Mouse (Mus musculus) heart, adult 2 months (tissue): ENCODE measurements around the gene H2-M9. TPM values are rescaled to one million over a fixed set of nuclear protein-coding genes. Genes with fewer than 3 reads are reported as not detected.

Experiments
- DNase-seq, 2 experiments: peaks; one replicate each; pipeline ENCODE4 v3.0.0; 2021
- H3K27ac ChIP-seq: fragments of 200-600 bp; 2 replicates; pipeline ENCODE4 v1.8.1; 2022
- H3K27me3 ChIP-seq: fragments of 200-500 bp; 2 replicates; pipeline ENCODE4 v1.6.1; 2012; ENCODE audit warnings: mild to moderate bottlenecking, low read length, inconsistent platforms, mixed read lengths; ENCODE audit not compliant: control insufficient read depth, insufficient read depth
- H3K36me3 ChIP-seq: fragments of 200-500 bp; 2 replicates; pipeline ENCODE4 v1.6.1; 2012; ENCODE audit warnings: low read length, inconsistent platforms; ENCODE audit not compliant: control insufficient read depth, insufficient read depth
- H3K4me1 ChIP-seq: fragments of 200-500 bp; 2 replicates; pipeline ENCODE4 v1.6.1; 2011; ENCODE audit warnings: low read length; ENCODE audit not compliant: control insufficient read depth, insufficient read depth
- H3K4me3 ChIP-seq: fragments of 200-600 bp; 2 replicates; pipeline ENCODE4 v1.8.1; 2022
- H3K79me2 ChIP-seq: fragments of 200-500 bp; replicated peaks from 2 replicates; pipeline ENCODE4 v1.6.1; 2012; ENCODE audit warnings: mild to moderate bottlenecking, inconsistent platforms, low read length, moderate library complexity, mixed read lengths; ENCODE audit not compliant: control insufficient read depth, insufficient read depth
- H3K9ac ChIP-seq: fragments of 200-500 bp; 2 replicates; pipeline ENCODE4 v1.6.1; 2012; ENCODE audit warnings: low read depth, mild to moderate bottlenecking, control low read depth, inconsistent platforms, low read length, mixed read lengths
- CTCF ChIP-seq: fragments of 200-600 bp; IDR thresholded peaks from 2 replicates; pipeline ENCODE4 v1.8.1; 2022; ENCODE audit warnings: antibody characterized with exemption, mild to moderate bottlenecking, moderate library complexity
- EP300 ChIP-seq: fragments of 200-500 bp; IDR thresholded peaks from 2 replicates; pipeline ENCODE4 v1.6.1; 2011; ENCODE audit warnings: low read depth, low read length, control low read depth; ENCODE audit not compliant: insufficient read depth
- POLR2A ChIP-seq: fragments of 200-500 bp; IDR thresholded peaks from 2 replicates; pipeline ENCODE4 v1.6.1; 2011; ENCODE audit warnings: mild to moderate bottlenecking, low read depth, low read length, control low read depth; ENCODE audit not compliant: insufficient read depth
- WGBS: fragments of 180-500 bp; shearing (Covaris S2); methylation state at CpG from one replicate; pipeline ENCODE4 v1.1.7; 2018; 5-methylcytosine and 5-hydroxymethylcytosine counted together
- intact Hi-C: fragments of 180-260 bp; cut with DNase I; formaldehyde crosslinking; loops from one replicate; pipeline ENCODE4 v1.15.1; 2025
- long read RNA-seq: library from polyadenylated mRNA; stranded (forward); transcript quantifications from one replicate; pipeline ENCODE4 v2.0.0, GENCODE M21; 2021
- polyA plus RNA-seq: library from polyadenylated mRNA; depleted of rRNA; stranded (reverse); fragments of >200 nt; gene quantifications from 2 replicates; pipeline ENCODE4 v1.2.3, GENCODE M21; 2012; rRNA removed
- total RNA-seq, 2 experiments: library from RNA; stranded (reverse); gene quantifications; 2 replicates each; pipeline ENCODE4 v1.2.3; 2021

The H2-M9 gene
- total RNA-seq (not detected), polyA plus RNA-seq (0.20 TPM in 1 of 2 replicates, not detected in the other)
- long read RNA-seq = 0 reads

DNA sequence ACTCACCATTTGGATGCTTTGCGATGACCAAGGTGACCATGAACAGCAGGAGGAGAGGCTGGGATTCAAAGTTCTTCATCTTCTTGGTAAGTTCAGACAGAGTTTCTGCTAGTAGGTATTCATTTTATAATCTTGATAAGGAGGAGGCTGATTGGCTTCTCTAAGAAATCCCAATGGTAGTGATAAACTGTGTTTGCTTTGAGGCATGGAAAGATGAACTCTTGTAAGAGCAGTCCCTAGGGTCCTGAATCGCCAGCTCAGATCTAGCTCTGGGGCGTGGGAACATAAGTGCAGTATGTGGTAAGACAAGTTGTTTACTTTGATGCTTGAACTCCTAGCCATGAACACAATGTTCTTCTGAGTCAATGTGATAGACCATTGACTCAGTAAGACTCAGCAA is at the start of gene H2-M9:
TSS of gene H2-M9 (minus strand) at position 101 of the 400 bp plus-strand sequence.
- WGBS = 78% methylated on average over 3 of the region's 3 CpGs

DNA sequence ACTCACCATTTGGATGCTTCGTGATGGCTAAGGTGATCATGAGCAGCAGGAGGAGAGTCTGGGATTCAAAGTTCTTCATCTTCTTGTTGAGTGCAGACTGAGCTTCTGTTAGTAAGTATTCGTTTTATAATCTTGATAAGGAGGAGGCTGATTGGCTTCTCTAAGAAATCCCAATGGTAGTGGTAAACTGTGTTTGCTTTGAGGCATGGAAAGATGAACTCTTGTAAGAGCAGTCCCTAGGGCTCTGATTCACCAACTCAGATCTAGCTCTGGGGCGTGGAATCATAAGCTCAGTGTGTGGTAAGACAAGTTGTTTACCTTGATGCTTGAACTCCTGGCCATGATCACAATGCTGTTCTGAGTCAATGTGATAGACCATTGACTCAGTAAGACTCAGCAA is 29.7 kb upstream of the H2-M9 start, which contains the start of gene H2-M1:
TSS of gene H2-M1 (minus strand) at position 101 of the 400 bp plus-strand sequence.
- H3K27ac ChIP-seq = no peak within 1 kb of the TSS
- no peak within 1 kb of the TSS for H3K4me3 ChIP-seq
- intact Hi-C loops = no loop called here
- TF ChIP-seq POLR2A (no peak), CTCF (no peak), EP300 (no peak)
- no peak for DNase-seq
- no peaks in the 10 kb centered on the region for H3K4me1 ChIP-seq
- H3K9ac ChIP-seq = no peak within 1 kb of the TSS
- 50% methylated on average over 3 of the region's 3 CpGs for WGBS
- no peaks in the 10 kb centered on the region for H3K27me3 ChIP-seq
- H3K36me3 ChIP-seq = no peaks in the 10 kb centered on the region
- no peaks in the 10 kb centered on the region for H3K79me2 ChIP-seq

More for the DNA sequence above, at the start of gene H2-M9:
- Histone ChIP-seq H3K4me1 (no peaks in the 10 kb centered on the region), H3K79me2 (no peaks in the 10 kb centered on the region), H3K4me3 (no peak within 1 kb of the TSS), H3K27ac (no peak within 1 kb of the TSS), H3K27me3 (no peaks in the 10 kb centered on the region), H3K36me3 (no peaks in the 10 kb centered on the region), H3K9ac (no peak within 1 kb of the TSS)
- no peak for DNase-seq
- TF ChIP-seq EP300 (no peak), CTCF (no peak), POLR2A (no peak)
- intact Hi-C loops = no loop called here

Other genes starting within 250 kb of the H2-M9 start
- gene H2-M10.4, start 180.3 kb downstream of the H2-M9 start, total RNA-seq = not detected
- gene H2-M10.4, start 180.3 kb downstream of the H2-M9 start, polyA plus RNA-seq = not detected in 2 replicates
- gene H2-M11, start 95.6 kb downstream of the H2-M9 start, total RNA-seq = not detected
- gene H2-M11, start 95.6 kb downstream of the H2-M9 start, polyA plus RNA-seq = not detected in 2 replicates
- not detected for gene H2-M1, start 29.6 kb upstream of the H2-M9 start, total RNA-seq
- not detected in 2 replicates for gene H2-M1, start 29.6 kb upstream of the H2-M9 start, polyA plus RNA-seq
- gene H2-M10.5, start 130.2 kb upstream of the H2-M9 start, total RNA-seq = not detected
- gene H2-M10.5, start 130.2 kb upstream of the H2-M9 start, polyA plus RNA-seq = not detected in 2 replicates
- gene H2-M10.6, start 169.5 kb upstream of the H2-M9 start, total RNA-seq = not detected
- not detected in 2 replicates for gene H2-M10.6, start 169.5 kb upstream of the H2-M9 start, polyA plus RNA-seq
- 10 to 100 TPM; 19.1 to 19.3 TPM for gene Trim26, start 194.5 kb upstream of the H2-M9 start, total RNA-seq
- 17.0 and 21.7 TPM in 2 replicates for gene Trim26, start 194.5 kb upstream of the H2-M9 start, polyA plus RNA-seq
- not detected for gene Trim15, start 224.5 kb upstream of the H2-M9 start, total RNA-seq
- 0.10 TPM in 1 of 2 replicates, not detected in the other for gene Trim15, start 224.5 kb upstream of the H2-M9 start, polyA plus RNA-seq
- 1 to 10 TPM in 1 of 2 experiments, under 1 TPM in 1; 0.13 to 2.1 TPM for gene Trim10, start 226.9 kb upstream of the H2-M9 start, total RNA-seq
- 0.92 TPM in 1 of 2 replicates, not detected in the other for gene Trim10, start 226.9 kb upstream of the H2-M9 start, polyA plus RNA-seq
- not detected for gene Trim40, start 247.5 kb upstream of the H2-M9 start, total RNA-seq
- not detected in 2 replicates for gene Trim40, start 247.5 kb upstream of the H2-M9 start, polyA plus RNA-seq